In the genomic region with DNA sequence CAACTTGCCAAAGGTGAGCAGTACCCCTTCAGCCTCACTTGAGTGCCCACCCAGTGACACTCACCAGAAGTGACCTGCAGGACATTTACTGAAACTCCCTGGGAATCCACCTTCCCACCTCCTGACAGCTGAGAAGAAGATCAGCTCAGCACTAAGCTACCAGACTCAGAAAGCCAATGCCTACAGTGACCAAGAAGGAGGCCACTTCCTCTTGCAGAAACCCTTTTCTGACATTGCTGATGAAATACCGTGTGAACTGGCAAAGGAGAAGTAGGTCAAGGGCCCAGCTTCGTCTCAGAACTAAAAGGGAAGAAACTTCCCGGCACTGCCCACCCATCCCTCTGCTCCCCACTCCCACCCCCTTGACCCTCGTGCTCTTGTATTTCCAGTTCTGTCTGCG, we compare ENCODE assay signal across 19 mouse cellular contexts. TPM values are rescaled to one million over a fixed set of nuclear protein-coding genes. Genes with fewer than 3 reads are reported as not detected.
DNase-seq lines count a peak whose midpoint lies in the region; ATAC-seq and TF ChIP-seq lines count a peak whose summit lies in the region.
"Had no signal": no experiment of that assay in that cellular context is flagged by ENCODE, and none has a peak within 500 bp of the region (broad histone marks: within the 10 kb centered on the region; RNA-seq: fewer than 3 reads in every experiment).

No protein-coding gene starts in this region.

- H3K4me2 ChIP-seq in liver, postnatal 0 days (ENCODE audit: low read depth, low read length) = 0 out of 2 replicates have a peak overlapping the region, but pooled peaks have one; percentile 22
- H3K4me2 ChIP-seq: limb, embryonic 15.5 days had no signal

- no peak for TF ChIP-seq CTCF in liver, postnatal 0 days (IDR thresholded peaks at IDR 0.05; ENCODE audit: low read depth)

- peak overlapping the region; percentile 67 for H3K27ac ChIP-seq in liver, postnatal 0 days (ENCODE audit: low read depth)
- H3K27ac ChIP-seq in forebrain, embryonic 10.5 days = no peak overlapping the region
- H3K27ac ChIP-seq: heart, adult 2 months; limb, embryonic 15.5 days had no signal

- DNase-seq in layer of hippocampus, adult 11-12 months (ENCODE audit: low spot score) = peak; percentile 9
- DNase-seq in layer of hippocampus, adult 9-10 months (ENCODE audit: low spot score) = no peak
- peak; percentile 17 for DNase-seq in thymus, postnatal 0 days (ENCODE audit: low spot score)
- no peak for DNase-seq in thymus, postnatal 25 days
- peak; percentile 33 for DNase-seq in liver, postnatal 0 days
- DNase-seq in splenic B cell, adult 2 months (ENCODE audit: low read depth, low spot score) = peak; percentile 2
- DNase-seq in forebrain, embryonic 10.5 days (ENCODE audit: extremely low spot score, low spot score) = no peak
- no peak for DNase-seq in ovary, postnatal 36 days (ENCODE audit: low spot score)
- DNase-seq: adrenal gland, postnatal 25 days; cerebellum, adult 11-12 months; heart, adult 2 months; kidney, adult 18-20 months; kidney, postnatal 4 days; right cerebral cortex, postnatal 25 days had no signal

- peak; percentile 30; the same call in 1 of the 2 replicates for TF ChIP-seq EP300 in liver, postnatal 0 days (IDR thresholded peaks at IDR 0.05; ENCODE audit: low read depth)

- H3K4me1 ChIP-seq in liver, postnatal 0 days (ENCODE audit: insufficient read depth) = peaks cover 14% of the 10 kb centered on the region
- H3K4me1 ChIP-seq in forebrain, embryonic 10.5 days = no peaks in the 10 kb centered on the region
- H3K4me1 ChIP-seq: limb, embryonic 15.5 days had no signal

- 23% methylated on average over 5 of the region's 5 CpGs for WGBS in liver, postnatal 0 days (ENCODE audit: insufficient replicate concordance)
- 88% methylated on average over 5 of the region's 5 CpGs for WGBS in forebrain, embryonic 10.5 days

- no peak overlapping the region for H3K4me3 ChIP-seq in liver, postnatal 0 days (ENCODE audit: low read depth, low read length)
- H3K4me3 ChIP-seq in forebrain, embryonic 10.5 days = no peak overlapping the region
- H3K4me3 ChIP-seq: heart, adult 2 months; limb, embryonic 15.5 days; myocyte had no signal

- H3K27me3 ChIP-seq in liver, postnatal 0 days (ENCODE audit: insufficient read depth, low read length) = no peaks in the 10 kb centered on the region
- H3K27me3 ChIP-seq in splenic B cell, adult 2 months (ENCODE audit: control insufficient read depth, insufficient read depth, low read length, poor library complexity, severe bottlenecking) = no peaks in the 10 kb centered on the region
- H3K27me3 ChIP-seq in forebrain, embryonic 10.5 days (ENCODE audit: poor library complexity, severe bottlenecking) = no peaks in the 10 kb centered on the region
- H3K27me3 ChIP-seq: limb, embryonic 15.5 days; Patski had no signal

- no peaks in the 10 kb centered on the region for H3K36me3 ChIP-seq in liver, postnatal 0 days (replicated peaks; ENCODE audit: insufficient read depth, low read length)
- H3K36me3 ChIP-seq in splenic B cell, adult 2 months (ENCODE audit: control insufficient read depth, insufficient read depth, low read length, poor library complexity, severe bottlenecking) = no peaks in the 10 kb centered on the region
- H3K36me3 ChIP-seq in forebrain, embryonic 10.5 days (replicated peaks) = no peaks in the 10 kb centered on the region
- H3K36me3 ChIP-seq: limb, embryonic 15.5 days had no signal

- ATAC-seq in liver, postnatal 0 days = peak; percentile 24; the same call in 1 of the 2 replicates
- ATAC-seq: forebrain, embryonic 14.5 days; hindbrain, embryonic 16.5 days; Patski had no signal

- no peaks in the 10 kb centered on the region for H3K9me3 ChIP-seq in liver, postnatal 0 days (ENCODE audit: low read length)
- H3K9me3 ChIP-seq in forebrain, embryonic 10.5 days = no peaks in the 10 kb centered on the region; the same call in 1 of the 2 replicates
- H3K9me3 ChIP-seq: limb, embryonic 15.5 days had no signal

- H3K9ac ChIP-seq in liver, postnatal 0 days (replicated peaks) = no peak overlapping the region
- H3K9ac ChIP-seq: limb, embryonic 15.5 days had no signal

RNA-seq across cellular contexts. Expression of a gene that starts 32.3 kb away (rescaled TPM):
- polyA plus RNA-seq in thymus, postnatal 0 days (2015; fragmentation: Nextera tagmentation; extraction: Ambion mirVana) = 85.4 and 90.9 TPM in 2 replicates
- polyA plus RNA-seq in liver, postnatal 0 days (2015; fragmentation: Nextera tagmentation; extraction: Ambion mirVana) = 43.1 and 45.8 TPM in 2 replicates
- 87.6 and 87.9 TPM in 2 replicates for polyA plus RNA-seq in forebrain, embryonic 10.5 days (2016; fragmentation: Nextera tagmentation; extraction: Ambion mirVana)

RNA-seq across cellular contexts. Expression of a gene that starts 47.5 kb away (rescaled TPM):
- polyA plus RNA-seq in thymus, postnatal 0 days (2015; fragmentation: Nextera tagmentation; extraction: Ambion mirVana) = 260 and 269 TPM in 2 replicates
- polyA plus RNA-seq in liver, postnatal 0 days (2015; fragmentation: Nextera tagmentation; extraction: Ambion mirVana) = 383 and 408 TPM in 2 replicates
- polyA plus RNA-seq in forebrain, embryonic 10.5 days (2016; fragmentation: Nextera tagmentation; extraction: Ambion mirVana) = 223 and 224 TPM in 2 replicates

Comparison
In these comparisons a context has a peak if more than half of its experiments do, and no peak if none do; other contexts are left out.
1. DNase-seq: peak in layer of hippocampus, adult 11-12 months (single experiment), thymus, postnatal 0 days (single experiment), liver, postnatal 0 days (single experiment) and splenic B cell, adult 2 months (single experiment); none in layer of hippocampus, adult 9-10 months (single experiment), thymus, postnatal 25 days (single experiment), forebrain, embryonic 10.5 days (single experiment) and ovary, postnatal 36 days (single experiment).